Mouse (Mus musculus) intestine, postnatal 0 days (tissue): ENCODE measurements around the gene Rpn2. TPM values are rescaled to one million over a fixed set of nuclear protein-coding genes. Genes with fewer than 3 reads are reported as not detected.

Source experiments
- ATAC-seq: fragments of 200-750 bp; cut with Nextera tagmentation; 2 replicates; pipeline ENCODE4 v1.8.0; 2017; ENCODE audit warnings: mild to moderate bottlenecking, moderate TSS enrichment, moderate library complexity
- H3K27ac ChIP-seq: fragments of 300-500 bp; sonication (generic); 2 replicates; pipeline ENCODE4 v1.5.1; 2014; ENCODE audit warnings: mild to moderate bottlenecking, low read depth, low read length, moderate library complexity
- H3K27me3 ChIP-seq: fragments of 300-500 bp; sonication (generic); replicated peaks from 2 replicates; pipeline ENCODE4 v1.6.1; 2014; ENCODE audit warnings: low read length, mixed read lengths; ENCODE audit not compliant: control insufficient read depth, insufficient read depth
- H3K36me3 ChIP-seq: fragments of 300-500 bp; sonication (generic); 2 replicates; pipeline ENCODE4 v1.6.1; 2014; ENCODE audit warnings: mild to moderate bottlenecking, moderate library complexity; ENCODE audit not compliant: control insufficient read depth, insufficient read depth
- H3K4me1 ChIP-seq: fragments of 300-500 bp; sonication (generic); replicated peaks from 2 replicates; pipeline ENCODE4 v1.6.1; 2014; ENCODE audit warnings: antibody characterized with exemption, low read length, mixed read lengths; ENCODE audit not compliant: control insufficient read depth, insufficient read depth
- H3K4me2 ChIP-seq: fragments of 300-500 bp; sonication (generic); replicated peaks from 2 replicates; pipeline ENCODE4 v1.6.1; 2014; ENCODE audit warnings: low read depth, mild to moderate bottlenecking, moderate library complexity
- H3K4me3 ChIP-seq: fragments of 300-500 bp; sonication (generic); 2 replicates; pipeline ENCODE4 v1.5.1; 2014; ENCODE audit warnings: low read depth, low read length
- H3K9ac ChIP-seq: fragments of 300-500 bp; sonication (generic); 2 replicates; pipeline ENCODE4 v1.6.1; 2014; ENCODE audit warnings: mild to moderate bottlenecking, low read depth, low read length
- H3K9me3 ChIP-seq: fragments of 300-500 bp; sonication (generic); 2 replicates; pipeline ENCODE4 v1.6.1; 2016; ENCODE audit warnings: mixed run types; ENCODE audit not compliant: control insufficient read depth
- CTCF ChIP-seq: sonication (generic); IDR thresholded peaks from 2 replicates; pipeline ENCODE4 v1.5.1; 2016; ENCODE audit warnings: low read depth, mild to moderate bottlenecking, control low read depth, antibody characterized with exemption, moderate library complexity
- WGBS: fragments of 180-500 bp; shearing (Covaris S2); extraction: QIAGEN DNeasy Blood & Tissue Kit; methylation state at CpG from one replicate; pipeline ENCODE4 v1.1.7; 2014; 5-methylcytosine and 5-hydroxymethylcytosine counted together
- polyA plus RNA-seq: library from polyadenylated mRNA; unstranded; fragments of >200 nt; fragmentation: Nextera tagmentation; extraction: Ambion mirVana; gene quantifications from 2 replicates; pipeline ENCODE4 v1.2.1, GENCODE M21; 2015

Gene Rpn2
- polyA plus RNA-seq, 1 experiment from 2014 or later: 153 TPM

DNA sequence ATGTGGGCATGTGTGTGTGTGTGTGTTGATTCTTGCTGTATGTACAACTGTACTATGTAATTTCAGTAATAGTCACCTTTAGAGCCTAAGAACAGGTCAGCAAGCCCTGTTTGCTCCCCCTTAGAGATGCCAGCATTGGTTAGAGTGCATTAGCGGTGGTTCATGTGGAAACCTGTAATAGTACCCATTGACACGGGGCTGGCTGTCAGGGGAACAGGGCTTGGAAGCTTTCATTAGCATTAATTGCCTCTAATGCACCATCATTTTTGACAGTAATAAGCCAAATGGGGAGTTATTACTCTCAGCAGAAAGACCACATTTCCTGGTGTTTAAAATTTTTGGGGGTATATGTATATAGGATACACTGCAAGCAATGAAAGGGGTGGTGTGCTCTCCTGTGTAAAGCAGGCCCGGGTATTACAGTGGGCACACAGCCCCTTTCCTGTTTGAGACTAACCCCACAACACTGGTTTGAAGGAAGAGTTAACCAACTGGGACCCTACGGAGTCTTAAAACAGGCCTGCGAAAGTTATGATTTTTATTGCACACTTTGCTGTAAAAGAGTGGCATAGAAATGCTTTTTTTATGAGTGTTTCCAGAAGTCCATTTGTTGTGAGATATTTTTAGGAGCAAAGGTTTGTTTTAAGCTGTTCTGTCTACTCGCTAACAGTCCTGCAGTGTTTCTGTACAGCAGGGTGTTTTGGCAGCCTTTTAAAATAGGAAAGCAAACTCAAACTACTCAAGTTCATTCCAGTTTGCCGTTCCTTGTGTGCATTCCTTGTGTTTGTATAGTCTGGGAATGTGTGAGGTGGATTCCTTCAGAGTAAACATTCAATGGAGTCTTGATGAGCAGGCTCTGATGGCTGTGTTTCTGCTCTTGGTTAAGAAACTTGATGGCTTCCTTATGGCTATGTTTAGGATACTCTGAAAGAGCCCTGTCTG lies 27.5 kb downstream of the Rpn2 start:
- Histone ChIP-seq H3K36me3 (peaks cover 44% of the 10 kb centered on the region), H3K4me1 (no peaks in the 10 kb centered on the region), H3K4me3 (no peak overlapping the region), H3K27ac (no peak overlapping the region; the same call in 1 of the 2 replicates), H3K9me3 (no peaks in the 10 kb centered on the region), H3K4me2 (no peak overlapping the region), H3K9ac (no peak overlapping the region), H3K27me3 (no peaks in the 10 kb centered on the region)
- ATAC-seq: no peak
- WGBS: 50% methylated on average over 7 of the region's 7 CpGs
- TF ChIP-seq CTCF: no peak

DNA sequence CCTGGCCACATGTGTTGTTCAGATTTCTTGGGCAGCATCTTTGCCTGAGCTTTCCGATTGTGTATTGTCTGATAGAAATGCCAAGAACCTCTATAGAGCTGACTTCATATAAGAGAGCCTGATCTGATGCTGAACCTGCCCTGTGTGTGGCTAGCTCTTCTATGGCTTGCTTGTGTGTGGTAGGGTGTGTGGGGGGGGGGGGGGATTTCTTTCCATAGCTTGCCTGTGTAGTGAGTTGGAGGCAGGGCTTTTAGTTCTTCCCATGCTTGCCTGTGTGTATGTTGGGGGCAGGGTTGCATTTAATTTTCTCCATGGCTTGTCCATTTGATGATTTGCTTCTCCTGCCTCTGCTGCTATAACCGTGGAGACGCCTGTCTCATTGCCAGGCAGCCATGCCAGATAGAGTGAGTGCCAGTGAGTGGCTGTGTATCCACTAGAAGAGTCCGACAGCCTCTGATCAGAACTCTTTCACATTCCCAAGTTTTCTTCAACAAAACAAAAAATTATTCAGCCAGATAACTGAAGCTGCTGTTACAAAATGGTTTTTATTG lies 29.0 kb downstream of the Rpn2 start:
- Histone ChIP-seq H3K27me3 (no peaks in the 10 kb centered on the region), H3K36me3 (peaks cover 44% of the 10 kb centered on the region), H3K4me2 (no peak overlapping the region), H3K4me1 (no peaks in the 10 kb centered on the region), H3K4me3 (no peak overlapping the region), H3K9me3 (no peaks in the 10 kb centered on the region), H3K27ac (no peak overlapping the region), H3K9ac (no peak overlapping the region)
- TF ChIP-seq CTCF: no peak
- ATAC-seq: no peak
- 78% methylated on average over 4 of the region's 4 CpGs for WGBS

DNA sequence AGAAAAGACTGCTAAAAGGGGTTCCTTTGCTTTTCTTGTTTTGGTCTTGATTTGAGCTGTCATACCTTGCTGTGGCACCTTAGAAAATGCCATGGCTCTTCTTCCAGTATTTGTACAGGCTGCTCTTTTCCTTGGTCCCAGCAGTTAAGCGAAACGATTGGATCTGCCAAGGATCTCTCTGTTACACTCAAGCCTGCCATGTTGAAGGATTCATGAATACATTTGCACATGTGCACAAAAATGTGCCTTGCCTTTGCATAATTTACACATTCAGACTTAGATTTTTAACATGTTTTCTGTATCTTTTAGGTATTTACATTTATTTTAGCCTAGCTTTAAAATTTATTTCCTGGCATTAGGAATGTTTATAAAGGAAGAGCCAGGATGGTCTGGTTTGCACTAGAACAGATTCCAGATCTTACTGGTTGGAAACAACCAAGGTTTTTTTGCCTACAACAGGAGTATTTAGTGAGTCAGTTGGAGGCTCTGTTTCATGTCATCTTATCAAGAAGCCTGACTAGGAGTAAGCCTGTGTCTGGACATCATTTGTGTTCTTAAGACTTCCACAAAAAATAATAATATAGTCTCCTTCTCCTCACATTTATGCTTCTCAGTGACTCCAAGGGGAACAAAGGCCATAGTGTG lies 29.6 kb downstream of the Rpn2 start:
- no peak for ATAC-seq
- H3K4me3 ChIP-seq: no peak overlapping the region
- no peak overlapping the region for H3K9ac ChIP-seq
- H3K9me3 ChIP-seq: no peaks in the 10 kb centered on the region
- no peaks in the 10 kb centered on the region for H3K27me3 ChIP-seq
- H3K36me3 ChIP-seq: peaks cover 44% of the 10 kb centered on the region
- TF ChIP-seq CTCF: no peak
- whole genome bisulfite sequencing: 71% methylated on average over 2 of the region's 2 CpGs
- H3K4me2 ChIP-seq: no peak overlapping the region
- no peak overlapping the region for H3K27ac ChIP-seq
- no peaks in the 10 kb centered on the region for H3K4me1 ChIP-seq

DNA sequence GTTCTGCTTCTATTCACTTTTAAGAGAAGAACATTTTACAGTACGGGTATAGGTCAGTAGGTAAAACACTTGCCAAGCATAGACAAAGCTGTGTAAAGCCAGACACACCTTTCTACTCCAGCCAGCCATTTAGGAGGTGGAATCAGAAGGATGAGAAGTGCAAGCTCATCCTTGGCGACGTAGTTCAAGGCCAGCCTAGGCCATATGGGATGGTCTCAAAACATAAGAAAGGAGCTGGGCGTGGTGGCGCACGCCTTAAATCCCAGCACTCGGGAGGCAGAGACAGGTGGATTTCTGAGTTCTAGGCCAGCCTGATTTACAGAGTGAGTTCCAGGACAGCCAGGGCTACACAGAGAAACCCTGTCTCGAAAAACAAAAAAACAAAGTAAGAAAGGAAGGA lies 30.8 kb downstream of the Rpn2 start:
- no peak for ATAC-seq
- Histone ChIP-seq H3K27me3 (no peaks in the 10 kb centered on the region), H3K4me2 (no peak overlapping the region), H3K9ac (no peak overlapping the region), H3K4me3 (no peak overlapping the region), H3K27ac (no peak overlapping the region), H3K36me3 (peaks cover 45% of the 10 kb centered on the region), H3K9me3 (no peaks in the 10 kb centered on the region), H3K4me1 (no peaks in the 10 kb centered on the region)
- TF ChIP-seq CTCF: no peak
- 92% methylated on average over 8 of the region's 8 CpGs for WGBS

DNA sequence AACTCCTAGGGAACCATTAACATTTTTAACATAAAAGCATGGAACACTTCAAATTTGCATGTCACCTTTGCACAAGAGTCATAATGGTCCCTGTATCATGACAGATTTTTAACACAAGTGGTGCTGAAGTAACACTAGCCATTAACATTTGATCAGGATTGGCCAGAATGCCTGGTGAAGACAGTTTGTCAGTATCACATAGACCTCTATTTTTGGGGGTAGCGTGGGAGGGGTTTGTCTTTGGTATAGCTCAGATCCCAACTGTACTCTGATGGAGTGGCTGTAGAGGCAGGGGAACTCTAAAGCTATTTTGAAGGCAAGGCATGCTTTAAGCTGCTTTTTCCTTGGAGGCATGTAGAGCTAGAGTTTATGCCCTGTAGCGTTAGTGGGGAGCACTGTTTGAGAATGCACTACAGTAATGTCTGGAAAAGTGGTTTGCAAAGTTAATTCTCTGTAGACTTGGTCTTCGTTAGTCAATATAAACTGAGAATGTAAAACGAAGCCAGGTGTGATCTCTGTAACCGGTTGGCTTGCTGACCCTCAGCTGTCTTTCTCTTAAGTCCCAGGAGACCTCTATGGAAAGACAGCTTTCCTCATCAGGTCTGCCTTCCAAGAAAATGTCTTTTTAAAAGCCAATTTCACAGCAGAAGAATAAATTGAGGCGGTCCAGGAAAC lies 32.3 kb downstream of the Rpn2 start:
- Histone ChIP-seq H3K4me1 (no peaks in the 10 kb centered on the region), H3K4me2 (no peak overlapping the region), H3K9ac (no peak overlapping the region), H3K27ac (no peak overlapping the region), H3K36me3 (peaks cover 60% of the 10 kb centered on the region), H3K9me3 (no peaks in the 10 kb centered on the region), H3K27me3 (no peaks in the 10 kb centered on the region), H3K4me3 (no peak overlapping the region)
- no peak for TF ChIP-seq CTCF
- ATAC-seq: no peak
- WGBS: 89% methylated on average over 6 of the region's 6 CpGs

DNA sequence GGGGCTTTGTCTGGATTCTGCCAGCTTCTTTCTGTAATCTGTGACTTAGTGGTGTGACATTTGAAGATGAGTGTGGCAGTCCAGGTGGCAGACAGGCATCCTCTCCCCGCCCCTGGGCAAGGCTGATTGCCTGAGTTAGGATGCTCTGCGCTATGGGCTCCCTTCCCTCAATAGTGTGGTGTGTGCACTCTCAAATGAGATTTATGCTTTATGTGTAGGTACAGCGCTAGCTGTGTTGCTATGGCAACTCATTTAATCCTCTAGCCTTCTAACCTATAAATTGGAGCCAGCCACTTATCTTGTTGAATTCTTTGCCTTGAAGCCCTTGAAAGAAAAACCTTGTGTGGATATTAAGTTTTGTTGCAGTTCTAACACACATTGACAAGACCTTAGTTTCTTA lies 34.9 kb downstream of the Rpn2 start:
- Histone ChIP-seq H3K27me3 (no peaks in the 10 kb centered on the region), H3K9me3 (no peaks in the 10 kb centered on the region), H3K4me2 (no peak overlapping the region), H3K27ac (0 out of 2 replicates have a peak overlapping the region, but pooled peaks have one; percentile 35), H3K36me3 (peaks cover 80% of the 10 kb centered on the region), H3K4me1 (no peaks in the 10 kb centered on the region), H3K9ac (no peak overlapping the region), H3K4me3 (no peak overlapping the region)
- no peak for TF ChIP-seq CTCF
- ATAC-seq: no peak
- 75% methylated on average over 3 of the region's 3 CpGs for WGBS
